Mouse (Mus musculus) ZHBTc4 (cell line): ENCODE results near the gene Elmsan1.
A peak's percentile ranks its signal among the peaks of the same experiment; 100 is the strongest.

ENCODE experiments used
- DNase-seq: peaks from one replicate; pipeline ENCODE4 v3.0.0-alpha.2; 2011; ENCODE audit warnings: low read depth, low spot score

The Elmsan1 gene

DNA sequence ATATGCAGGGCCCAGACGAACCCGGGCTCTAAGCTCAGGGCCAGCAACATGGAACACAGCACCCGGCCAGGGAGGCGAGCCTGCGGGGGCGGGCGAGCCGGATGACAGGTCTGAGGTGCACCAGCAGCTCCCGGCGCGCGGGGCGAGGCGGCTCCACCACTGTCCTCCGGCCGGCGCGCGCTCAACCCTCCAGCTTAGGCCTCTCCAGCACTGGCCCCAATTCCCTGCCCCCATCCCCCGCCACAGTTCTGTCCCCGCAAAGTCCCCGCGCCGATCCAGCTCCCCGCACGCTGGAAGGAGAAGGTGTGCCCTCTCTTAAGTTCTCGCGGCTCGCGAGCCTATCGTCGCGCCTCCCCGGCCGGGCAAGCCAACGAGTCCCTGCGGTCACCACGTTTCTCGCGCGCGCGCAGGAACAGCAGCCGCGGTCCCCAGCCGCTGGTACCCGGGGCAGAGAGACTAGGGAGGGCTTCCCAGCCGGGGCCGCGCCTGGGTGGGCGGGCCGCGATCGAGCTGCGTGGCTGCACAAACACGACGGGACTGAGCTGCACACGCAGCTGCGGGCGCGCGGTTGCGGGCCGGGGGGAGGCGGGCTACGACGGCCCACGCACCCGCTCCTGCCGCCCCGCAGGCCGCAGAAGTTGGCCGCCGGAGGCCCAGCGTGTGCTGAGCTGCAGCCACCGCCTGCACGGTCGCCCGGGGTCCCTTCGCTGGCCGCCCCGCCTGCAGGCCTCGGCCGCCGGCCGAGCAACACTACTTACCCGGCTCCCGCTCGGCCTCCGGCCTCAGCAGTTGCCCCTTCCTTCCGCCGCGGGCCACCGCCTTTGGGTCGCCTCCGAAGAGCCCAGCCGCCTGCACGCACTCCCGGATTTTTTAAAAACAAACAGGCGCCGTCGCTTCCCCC, 25.7 kb downstream of the Elmsan1 start:
- peak; percentile 78 for DNase-seq

- DNase-seq: no peak
Observed at GRCm38 (mm10) chr12:84192280-84192679, 26.4 kb downstream of the Elmsan1 start.

DNA sequence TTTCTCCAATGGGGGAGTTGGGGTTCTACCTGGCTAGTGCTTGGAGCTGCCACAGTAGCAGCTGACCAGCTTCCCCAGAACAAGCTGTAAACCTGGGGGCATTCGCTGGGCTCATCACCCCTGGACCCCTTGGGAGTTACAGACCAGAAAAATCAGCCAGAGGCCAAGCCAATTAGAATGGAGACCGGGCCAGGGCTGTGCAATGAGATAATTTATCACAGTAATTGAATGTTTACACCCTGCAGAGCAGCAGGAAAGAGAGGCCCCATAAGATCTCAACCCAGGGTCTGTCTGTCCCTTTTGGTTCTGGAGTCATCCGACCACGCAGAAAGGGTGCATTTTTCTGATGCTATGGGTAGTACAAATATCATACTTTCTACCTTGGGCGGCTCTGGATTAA, 26.9 kb downstream of the Elmsan1 start:
- no peak for DNase-seq

GRCm38 (mm10) chr12:84191190-84191589, 27.5 kb downstream of the Elmsan1 start:
- DNase-seq: no peak

DNA sequence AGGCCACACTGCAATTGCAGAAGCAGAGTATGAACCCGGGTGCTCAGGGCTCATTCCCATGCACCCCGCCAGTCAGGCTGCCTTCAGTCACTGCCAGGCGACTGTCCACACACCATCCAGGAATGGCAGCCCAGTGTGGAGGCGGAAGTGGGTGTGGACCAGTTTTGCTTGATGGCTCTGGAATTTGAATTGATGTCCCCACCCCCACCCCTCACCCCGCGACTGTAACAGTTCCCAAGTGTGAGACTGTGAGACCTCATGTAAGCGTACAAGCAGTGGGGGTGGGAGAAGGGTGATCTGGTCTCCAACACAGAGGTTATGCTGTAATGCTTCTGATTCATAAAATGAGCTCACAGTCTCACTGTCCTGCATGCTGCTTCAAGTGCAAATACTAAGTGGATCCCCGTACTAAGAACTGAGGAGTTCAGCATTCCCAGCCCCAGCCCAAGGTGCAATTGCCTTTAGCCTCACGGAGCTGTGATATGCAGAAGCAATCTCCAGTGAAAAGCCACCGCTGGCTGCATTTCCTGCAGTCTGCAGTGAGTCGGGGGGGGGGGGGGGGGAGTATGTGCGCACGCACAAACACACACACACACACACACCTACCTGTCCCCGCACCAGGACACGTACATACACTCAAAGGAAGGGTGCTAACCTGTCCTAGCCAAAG, 28.4 kb downstream of the Elmsan1 start:
- DNase-seq: peak; percentile 91

DNA sequence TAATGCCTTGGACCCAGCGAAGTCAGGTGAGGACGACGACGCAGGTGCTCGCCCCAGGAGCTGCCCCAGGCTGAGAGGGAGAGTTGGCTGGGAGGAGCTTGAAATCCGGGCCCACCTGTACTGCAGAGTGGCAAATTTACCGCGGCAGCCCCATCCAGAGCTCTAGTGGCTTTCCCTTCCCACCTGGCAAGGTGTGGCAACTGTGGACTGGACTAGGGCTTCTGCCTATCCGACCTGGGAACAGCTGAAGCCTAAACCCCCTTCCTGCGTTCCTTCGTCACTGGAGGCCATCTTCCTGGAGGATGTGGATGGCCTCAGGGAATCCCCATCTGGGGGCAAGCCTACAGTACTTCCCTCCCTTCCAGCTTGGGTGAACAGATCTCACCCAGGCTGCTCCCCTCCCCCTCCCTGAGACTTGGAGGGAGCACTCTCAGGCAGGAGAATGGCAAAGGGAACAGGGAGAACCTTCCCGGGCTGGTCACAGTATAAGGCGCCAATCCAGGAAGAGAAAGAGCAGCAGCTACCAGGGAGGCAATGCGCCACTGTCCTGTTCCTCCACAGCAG, 29.7 kb downstream of the Elmsan1 start:
- DNase-seq: no peak

GRCm38 (mm10) chr12:84187752-84188601, 30.7 kb downstream of the Elmsan1 start:
- no peak for DNase-seq

DNA sequence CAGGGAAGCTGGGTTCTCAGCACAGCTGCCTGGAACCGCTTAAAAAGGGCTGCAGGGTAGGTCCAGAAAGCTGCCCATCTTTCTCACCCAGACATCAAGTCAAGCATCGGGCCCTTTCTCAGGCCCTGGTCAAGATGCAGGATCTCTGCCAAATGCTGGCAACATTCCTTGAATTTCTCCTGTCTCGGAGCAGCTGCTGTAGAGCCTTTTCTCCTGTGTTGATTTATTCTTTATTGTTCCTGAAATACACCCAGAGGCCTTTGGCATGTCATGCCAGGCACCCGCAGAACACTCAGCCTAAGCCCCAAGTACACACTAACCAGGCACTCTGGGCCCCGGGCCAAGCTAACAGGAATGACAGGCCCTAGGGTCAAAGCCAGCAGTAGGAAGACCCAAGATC, 31.7 kb downstream of the Elmsan1 start:
- DNase-seq: no peak

- peak; percentile 77 for DNase-seq
Observed at GRCm38 (mm10) chr12:84186536-84186935, 32.1 kb downstream of the Elmsan1 start.

- DNase-seq: no peak
Observed at GRCm38 (mm10) chr12:84185547-84185946, 33.1 kb downstream of the Elmsan1 start.

DNA sequence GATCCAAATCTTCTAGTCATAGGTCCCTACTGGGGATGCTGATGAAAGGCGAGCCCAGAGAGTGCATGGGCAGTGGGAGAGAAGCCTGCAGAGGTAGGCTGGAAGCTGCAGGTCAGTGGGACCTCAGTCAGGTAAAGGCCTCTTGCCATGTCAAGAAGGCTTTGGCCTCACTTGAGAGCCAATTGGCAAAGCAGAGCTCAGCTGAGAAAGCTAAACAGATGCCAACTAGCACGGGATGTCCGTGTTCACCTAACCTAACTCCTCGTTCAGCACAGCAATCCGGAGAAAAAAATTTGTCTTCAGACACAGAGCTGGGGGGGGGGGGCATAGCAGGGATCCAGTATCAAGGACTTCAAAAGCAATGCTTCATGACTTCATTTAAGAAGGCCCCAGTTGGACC, 33.7 kb downstream of the Elmsan1 start:
- DNase-seq: no peak

GRCm38 (mm10) chr12:84181999-84182398, 36.7 kb downstream of the Elmsan1 start:
- DNase-seq: no peak

- no peak for DNase-seq
Observed at GRCm38 (mm10) chr12:84180701-84181435, 37.8 kb downstream of the Elmsan1 start.

- no peak for DNase-seq
Observed at GRCm38 (mm10) chr12:84180090-84180489, 38.6 kb downstream of the Elmsan1 start.

DNA sequence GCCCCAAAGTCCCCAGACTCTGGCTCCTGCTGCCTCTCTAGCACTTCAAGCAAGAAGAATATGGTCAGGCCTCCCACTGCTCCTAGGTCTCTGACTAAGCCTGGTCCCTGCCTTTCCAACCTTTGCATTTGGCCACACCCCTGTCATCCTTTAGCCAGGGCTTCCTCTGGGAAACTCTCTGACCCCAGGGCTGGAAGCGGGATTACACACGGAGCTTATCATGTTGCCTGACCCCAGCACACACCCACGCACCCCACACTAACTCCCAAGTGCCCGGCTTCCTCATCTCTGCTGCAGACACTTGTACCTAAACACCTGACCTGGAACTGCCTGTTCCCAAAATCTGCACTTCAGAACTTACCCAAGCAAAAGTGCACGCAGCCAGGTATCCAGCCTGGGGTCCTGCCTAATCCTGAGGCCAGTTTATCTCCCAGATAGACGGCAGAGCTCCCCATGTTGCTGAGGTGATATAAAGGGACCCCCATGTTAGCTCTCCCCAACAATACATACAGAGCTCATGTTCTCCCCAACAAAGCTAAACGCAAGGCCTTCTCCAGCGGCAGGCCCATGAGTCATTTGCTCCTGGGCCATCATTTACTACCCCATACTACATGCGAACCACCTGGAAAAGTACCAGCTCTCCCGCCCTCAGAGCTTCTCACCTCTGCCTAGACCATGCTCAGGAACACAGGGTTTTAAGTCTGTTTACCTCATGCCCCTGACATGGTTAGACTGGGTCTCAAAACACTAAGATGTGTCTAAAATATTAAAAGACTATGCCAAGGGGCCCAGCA, 39.8 kb downstream of the Elmsan1 start:
- no peak for DNase-seq

- DNase-seq: no peak
Observed at GRCm38 (mm10) chr12:84178052-84178451, 40.6 kb downstream of the Elmsan1 start.

DNA sequence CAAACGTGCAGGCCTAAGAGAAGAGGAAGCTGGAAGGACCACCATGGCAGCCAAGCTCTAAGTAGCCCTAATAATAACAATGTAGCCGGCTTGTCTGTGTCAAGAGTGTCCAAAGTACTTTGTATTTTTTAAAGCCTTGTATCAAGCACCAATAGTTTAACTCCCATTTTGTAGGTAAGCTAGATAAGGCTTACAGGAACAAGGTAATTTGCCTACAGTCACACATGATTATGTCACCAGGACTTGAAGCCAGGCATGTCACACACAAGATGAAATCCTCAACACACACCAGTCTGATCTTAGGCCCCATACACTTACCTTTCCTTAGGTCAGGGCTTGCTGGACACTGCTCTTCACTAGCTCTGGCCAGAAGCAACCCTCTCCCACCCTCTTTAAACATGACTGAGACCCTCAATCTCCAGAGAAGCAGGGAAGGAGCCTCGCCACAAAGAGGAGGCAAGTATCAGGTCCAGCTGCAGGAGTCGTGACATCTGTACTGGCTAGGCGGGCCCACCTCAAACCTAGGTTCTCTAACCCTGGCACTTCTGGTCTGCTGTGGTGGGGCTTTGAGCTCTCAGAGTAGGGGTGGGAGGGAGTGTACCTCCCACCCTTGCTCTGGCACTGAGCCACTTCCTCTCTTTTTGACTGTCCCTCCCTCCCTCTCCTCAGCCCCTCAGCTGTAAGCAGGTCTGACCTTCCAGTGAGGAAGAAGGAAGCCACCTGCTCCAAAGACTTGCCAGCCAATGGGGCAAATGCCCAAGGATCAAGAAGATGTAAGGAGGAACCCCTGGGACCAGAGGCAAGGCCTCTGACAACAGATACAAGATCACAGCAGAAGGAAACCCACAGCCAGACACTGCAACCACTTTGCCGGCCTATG, 41.6 kb downstream of the Elmsan1 start:
- no peak for DNase-seq

GRCm38 (mm10) chr12:84176126-84176769, 42.4 kb downstream of the Elmsan1 start:
- no peak for DNase-seq

GRCm38 (mm10) chr12:84175659-84176061, 43.0 kb downstream of the Elmsan1 start:
- DNase-seq: peak; percentile 78
